Mouse (Mus musculus) MN1 (cell line): ENCODE data around the gene Magix.
"Not testable (repeated sequence)": the region's sequence is repeated elsewhere in the genome, so short reads cannot be mapped to it uniquely, and the experiment has no call there.

Source experiments
- DNase-seq: peaks from one replicate; pipeline ENCODE4 v3.0.0-alpha.2; 2016; ENCODE audit warnings: low spot score

Magix gene

DNA sequence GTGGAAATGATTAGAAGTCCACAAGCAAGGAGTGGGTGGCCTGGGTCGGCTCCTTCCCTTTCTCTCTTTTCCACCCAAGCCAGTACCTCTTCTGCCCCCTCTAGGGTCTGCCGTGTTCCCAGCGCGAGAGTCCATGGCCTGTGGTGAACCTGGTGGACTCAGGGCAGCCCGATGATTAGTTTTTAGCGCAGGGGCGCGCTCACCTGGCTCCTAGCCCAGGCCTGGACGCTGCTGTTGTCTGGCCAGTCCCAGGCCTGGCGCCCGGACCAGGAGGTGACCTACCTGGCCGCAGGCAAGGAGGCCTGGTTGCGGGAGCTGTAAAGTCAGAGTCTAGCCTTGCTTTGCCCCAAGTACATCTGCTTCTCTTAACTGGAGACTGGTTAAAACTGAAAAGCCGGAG, at the start of gene Magix:
TSS of gene Magix (minus strand) at position 388 of the 400 bp plus-strand sequence.
- no peak for DNase-seq

- no peak for DNase-seq
These were observed 47.8 kb upstream of the Magix start for GRCm38 (mm10) chrX:7728922-7729265.

- DNase-seq: peak; percentile 89
These were observed 47.3 kb upstream of the Magix start, which contains the start of gene Praf2 for GRCm38 (mm10) chrX:7728215-7728921. Gene Praf2 (plus strand): TSS chrX:7728439.

DNA sequence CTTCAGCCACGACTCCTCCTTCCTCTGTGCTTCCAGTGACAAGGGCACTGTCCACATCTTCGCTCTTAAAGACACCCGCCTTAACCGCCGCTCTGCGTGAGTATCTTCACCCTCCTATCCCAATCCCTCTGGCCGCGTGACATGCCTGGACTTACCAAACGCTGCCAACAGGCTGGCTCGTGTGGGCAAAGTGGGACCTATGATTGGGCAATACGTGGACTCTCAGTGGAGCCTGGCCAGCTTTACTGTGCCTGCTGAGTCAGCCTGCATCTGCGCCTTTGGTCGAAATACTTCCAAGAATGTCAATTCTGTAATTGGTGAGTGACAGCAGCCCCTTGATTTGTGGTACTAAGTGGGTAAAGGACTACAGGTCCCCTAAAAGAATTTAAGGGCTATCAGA, 46.1 kb upstream of the Magix start:
- peak; percentile 39 for DNase-seq

DNA sequence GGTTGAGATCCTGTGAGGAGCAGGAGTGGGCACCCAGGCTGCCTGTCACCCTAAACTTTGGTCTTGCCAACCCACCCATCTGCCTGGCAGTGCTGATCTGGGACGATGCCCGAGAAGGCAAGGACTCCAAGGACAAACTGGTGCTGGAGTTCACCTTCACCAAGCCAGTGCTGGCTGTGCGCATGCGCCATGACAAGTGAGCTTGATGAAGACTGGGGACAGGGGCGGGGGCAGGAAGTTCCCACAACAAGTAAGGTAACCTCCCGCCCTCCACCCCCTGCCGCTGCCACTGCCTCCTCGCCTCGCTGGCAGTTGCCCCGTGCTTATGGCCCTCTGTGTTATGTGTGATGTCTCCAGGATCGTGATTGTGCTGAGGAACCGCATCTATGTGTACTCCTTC, 44.8 kb upstream of the Magix start:
- DNase-seq: no peak

DNA sequence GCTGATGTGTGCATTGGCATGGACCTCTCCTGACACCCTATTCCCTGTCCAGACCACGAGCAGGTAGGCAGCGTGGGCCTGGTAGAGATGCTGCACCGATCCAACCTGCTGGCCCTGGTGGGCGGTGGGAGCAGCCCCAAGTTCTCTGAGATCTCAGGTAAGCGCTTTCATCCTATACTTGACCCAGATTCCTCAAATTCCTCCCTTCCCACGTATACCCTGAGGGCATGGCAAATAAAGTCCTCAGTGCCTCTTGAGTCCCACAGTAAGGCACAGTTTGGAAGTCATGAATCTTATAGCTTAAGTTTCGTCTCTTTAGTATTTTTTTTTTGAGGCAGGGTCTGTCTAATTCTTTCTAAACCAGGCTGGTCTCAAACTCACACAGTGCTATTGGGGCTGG, 43.1 kb upstream of the Magix start:
- no peak for DNase-seq

- DNase-seq: no peak
These were observed 41.6 kb upstream of the Magix start for GRCm38 (mm10) chrX:7722691-7723090.

GRCm38 (mm10) chrX:7722282-7722611, 41.2 kb upstream of the Magix start:
- no peak for DNase-seq

DNA sequence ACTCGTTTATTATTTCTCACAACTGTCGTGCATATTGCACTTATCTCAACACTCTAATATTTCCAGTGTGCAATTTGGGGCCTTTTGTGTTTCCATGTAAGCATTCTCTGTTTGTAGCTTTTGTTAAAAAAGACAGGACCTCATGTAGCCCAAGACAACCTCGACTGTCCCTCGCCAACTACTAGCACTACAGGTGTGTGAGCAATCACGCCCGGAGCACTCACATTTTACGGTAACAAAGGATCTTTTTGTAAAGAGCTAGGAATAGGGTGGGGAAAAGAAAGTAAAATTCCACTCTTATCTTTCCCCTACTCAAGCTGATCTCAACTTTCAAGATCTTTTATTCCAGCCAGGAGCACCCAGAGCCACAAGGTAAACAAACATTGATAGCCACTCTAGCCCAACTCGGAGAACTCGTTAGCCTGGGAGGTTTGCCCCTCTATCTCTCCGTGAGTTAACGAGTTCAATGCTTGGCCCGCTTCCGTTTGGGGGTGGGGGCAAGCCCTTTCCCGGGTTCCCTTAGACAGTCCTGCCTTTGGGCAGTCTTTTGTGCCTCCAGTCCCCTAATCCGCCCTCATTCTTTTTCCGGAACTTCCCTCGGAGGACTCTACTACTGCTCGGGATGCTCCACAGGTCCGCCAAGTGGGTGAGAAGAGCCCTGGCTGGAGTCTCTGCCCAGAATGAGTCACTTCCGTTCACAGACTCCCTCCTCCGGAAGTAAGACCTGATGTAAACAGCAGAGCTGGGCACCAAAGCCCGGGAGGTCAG, 40.6 kb upstream of the Magix start, which contains the start of gene Gm45208:
TSS of gene Gm45208 (plus strand) at position 732 of the 768 bp plus-strand sequence.
- DNase-seq: peak; percentile 77

GRCm38 (mm10) chrX:7716058-7716457, 35.0 kb upstream of the Magix start:
- DNase-seq: not testable (repeated sequence)

GRCm38 (mm10) chrX:7714135-7714899, 33.3 kb upstream of the Magix start, which contains the start of gene Wdr45:
Gene Wdr45 (plus strand): TSS chrX:7714333.
- DNase-seq: peak; percentile 94

DNA sequence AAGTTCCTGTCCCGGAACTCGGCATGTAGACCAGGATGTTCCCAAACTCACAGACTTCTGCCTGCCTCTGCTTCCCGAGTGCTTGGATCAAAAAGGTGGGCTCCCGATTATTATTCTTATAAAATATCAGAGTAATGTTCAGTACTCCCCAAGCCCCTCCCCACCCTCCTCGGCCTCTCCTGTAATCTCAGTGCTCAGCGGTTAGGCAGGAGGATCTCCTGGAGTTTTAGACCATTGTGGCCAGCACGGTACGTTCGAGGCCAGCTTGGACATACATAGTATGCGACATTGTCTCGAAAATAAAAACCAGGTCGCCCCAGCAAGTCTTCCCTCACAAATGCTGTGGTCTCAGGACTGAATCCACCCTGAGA, 32.7 kb upstream of the Magix start:
- DNase-seq: not testable (repeated sequence)

DNA sequence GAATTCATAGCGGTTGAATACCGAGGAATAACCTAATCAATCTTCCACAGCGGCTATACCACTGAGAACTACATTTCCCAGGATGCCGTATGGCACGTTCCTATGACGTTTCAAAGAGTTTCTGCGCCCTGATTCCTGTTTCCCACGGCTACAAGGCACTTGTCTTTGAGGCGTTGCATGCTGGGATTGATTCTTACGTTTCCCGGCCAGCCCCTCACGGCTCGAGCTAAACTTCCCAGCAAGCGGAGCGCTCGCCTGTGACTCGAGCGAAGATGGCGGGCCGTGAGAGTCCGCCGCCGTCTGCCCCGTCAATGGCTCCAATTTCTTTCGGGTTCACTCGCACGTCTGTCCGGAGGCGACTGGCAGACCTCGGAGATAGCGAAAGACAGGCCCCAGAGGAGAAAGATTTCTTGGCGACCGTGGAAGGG, 15.9 kb upstream of the Magix start, which contains the start of gene Gpkow:
TSS of gene Gpkow (plus strand) at position 178 of the 428 bp plus-strand sequence.
- peak; percentile 92 for DNase-seq

- no peak for DNase-seq
These were observed 15.5 kb upstream of the Magix start for GRCm38 (mm10) chrX:7696520-7696919.

DNA sequence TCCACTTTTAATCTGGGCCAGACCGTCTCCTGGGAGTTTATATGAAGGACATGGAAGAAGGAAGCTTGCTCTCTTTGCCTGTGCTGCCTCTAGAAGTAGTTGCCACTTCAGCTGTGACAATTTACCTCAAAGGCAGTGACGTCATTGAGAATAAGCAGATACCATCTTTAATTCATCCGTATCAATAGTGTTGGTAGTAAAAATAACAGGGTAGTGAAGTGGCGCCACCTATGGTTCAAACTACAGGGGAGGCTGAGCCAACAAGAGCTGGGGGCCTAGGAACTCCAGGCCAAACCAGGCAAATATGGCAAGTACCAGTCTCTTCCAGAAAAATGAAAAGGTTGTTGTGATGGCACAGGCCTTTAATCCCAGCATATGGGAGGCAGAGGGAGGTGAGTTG, 11.8 kb upstream of the Magix start:
- DNase-seq: peak; percentile 44

- no peak for DNase-seq
These were observed 9.4 kb upstream of the Magix start for GRCm38 (mm10) chrX:7690486-7690885.

GRCm38 (mm10) chrX:7688321-7688720, 7.3 kb upstream of the Magix start:
- DNase-seq: no peak

DNA sequence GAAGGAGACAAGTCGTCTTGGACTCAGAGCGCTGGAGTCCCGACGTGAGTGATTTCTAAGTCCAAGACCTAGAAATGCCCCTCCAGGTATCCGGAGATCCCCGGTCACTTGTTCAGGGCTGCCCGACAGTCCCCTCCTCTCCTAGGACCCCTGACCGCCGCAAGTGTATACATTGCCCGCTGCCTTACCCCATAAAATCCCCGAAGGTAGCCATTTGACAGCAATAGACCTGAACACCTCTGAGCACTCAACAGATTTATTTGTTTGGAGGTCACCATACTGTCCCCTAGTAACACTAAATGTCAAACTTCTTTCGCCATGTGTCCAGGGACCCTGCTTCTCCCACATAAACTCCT, 1.0 kb downstream of the Magix start:
- no peak for DNase-seq

DNA sequence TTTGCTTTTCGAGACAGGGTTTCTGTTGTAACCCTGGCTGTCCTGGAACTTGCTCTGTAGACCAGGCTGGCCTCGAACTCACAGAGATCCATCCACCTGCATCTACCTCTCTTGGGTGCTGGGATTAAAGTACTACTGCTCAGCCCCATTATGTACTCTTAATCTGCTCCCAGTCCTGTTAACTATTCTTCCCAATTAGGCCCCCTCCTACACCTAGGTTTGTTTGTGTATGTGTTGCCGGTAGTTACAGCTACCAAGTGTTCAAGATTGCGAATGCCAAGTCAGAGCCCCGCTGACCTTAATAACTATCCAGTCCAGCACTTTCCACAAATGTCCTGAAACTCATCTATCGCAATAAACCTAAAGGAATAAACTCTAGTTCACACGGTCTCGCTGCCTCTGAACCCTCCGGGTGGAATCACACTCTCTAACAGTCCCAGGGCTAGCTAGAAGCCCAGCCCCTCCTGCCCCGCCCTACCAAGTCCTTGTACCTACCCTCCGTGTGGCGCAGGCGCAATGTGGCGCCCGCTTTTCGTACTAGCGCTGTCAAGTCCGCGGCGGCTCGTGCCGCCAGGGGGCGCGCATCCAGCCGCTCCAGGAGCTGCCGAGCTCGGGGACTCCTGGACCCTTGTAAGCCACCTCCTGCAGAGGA, 1.5 kb downstream of the Magix start:
- peak; percentile 94 for DNase-seq

DNA sequence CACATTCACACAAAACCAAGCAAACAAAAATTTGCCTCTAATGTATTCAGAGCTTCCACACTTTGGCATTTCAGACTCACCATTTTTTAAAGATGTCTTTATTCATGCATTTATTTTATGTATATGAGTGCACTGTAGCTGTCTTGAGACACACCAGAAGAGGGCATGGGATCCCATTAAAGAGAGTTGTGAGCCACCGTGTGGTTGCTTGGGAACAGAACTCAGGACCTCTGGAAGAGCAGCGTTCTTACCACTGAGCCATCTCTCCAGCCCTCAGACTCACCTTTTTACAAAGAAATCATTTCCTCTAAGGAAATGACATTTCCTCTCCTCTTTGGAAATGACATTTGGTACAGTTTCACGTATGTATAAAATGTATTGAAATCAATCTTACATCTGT, 2.1 kb downstream of the Magix start:
- no peak for DNase-seq

DNA sequence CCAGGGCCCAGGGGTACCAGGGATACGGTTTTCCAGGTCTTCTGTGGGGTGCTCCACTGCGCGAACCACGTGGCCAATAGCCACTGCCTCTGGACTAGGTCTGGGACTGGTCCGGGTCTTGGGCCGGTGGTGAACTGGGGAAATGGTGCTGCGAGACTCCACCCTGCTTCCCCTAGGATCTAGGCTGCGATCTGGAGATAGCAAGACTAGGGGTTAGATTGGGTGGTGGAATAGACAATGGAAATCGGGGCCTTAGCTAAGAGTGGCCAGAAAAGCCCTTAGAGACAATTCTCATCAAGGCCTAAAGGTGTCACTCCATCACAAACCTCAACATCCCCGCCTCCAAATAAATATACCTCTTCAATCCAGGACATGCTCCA, 6.1 kb downstream of the Magix start:
- peak; percentile 32 for DNase-seq

DNA sequence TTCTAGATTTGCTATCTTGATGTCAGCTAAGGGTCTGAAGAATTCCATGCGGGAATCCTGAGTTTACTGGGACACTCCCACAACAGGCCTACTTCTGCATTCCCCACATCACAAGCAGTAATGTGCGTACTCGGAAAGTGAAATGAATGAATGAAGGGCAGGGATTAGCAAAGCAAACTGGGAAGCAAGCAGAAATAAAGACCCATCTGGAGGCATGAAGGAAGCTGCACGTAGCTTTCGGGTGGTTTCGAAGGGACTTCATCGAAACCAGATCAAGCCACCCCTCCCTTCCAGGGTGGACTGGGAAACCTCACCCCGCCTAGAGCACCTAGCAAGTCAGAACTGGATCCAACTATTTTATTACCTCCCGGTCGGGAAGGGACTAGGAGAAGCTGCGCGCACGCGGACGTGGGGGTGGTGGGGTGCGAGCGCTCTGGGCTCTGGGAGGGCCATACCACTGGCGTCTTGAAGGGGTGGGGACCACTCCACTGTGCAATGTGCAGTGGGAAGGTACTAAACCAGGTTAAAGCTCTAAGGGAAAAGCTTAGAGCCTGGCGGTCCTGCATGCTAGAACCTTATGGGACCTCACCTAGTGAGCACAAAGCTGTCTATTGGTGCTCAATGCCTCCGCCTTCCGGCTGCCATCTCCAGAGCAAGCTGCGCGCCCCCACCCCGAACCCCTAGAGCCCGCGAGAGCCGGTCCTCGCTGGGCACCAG, 6.6 kb downstream of the Magix start:
- DNase-seq: peak; percentile 52
